Mouse (Mus musculus): ENCODE measurements at regions not wholly inside any gene's neighbourhood (a gene's known extent, or its start where the extent isn't known, plus 50 kb on each side); places are given as distances from the start of the nearest gene placed in this dataset.

DNA sequence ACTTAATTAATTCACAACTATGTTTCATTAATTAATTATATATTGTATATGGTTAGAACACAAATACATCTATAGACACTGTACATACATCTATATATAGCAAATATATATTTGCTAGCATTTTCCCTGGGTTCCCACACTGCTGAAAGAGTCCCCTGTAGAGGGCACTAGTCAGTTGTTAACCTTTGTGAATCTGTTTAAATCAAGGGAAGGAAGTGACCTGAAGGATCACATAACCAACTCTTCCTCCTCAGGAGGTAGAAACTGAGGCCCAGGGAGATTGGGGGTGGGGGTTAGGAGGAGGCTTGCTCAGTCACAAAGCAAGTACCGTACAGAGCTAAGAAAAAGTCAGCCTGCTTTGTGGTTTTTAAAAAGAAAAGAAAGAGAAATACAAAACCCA lies 258.1 kb downstream of the Pik3r1 start:
- DNase-seq = no peak
- intact Hi-C loops (cut with DNase I) = loop anchor here (2.0 kb wide), 1 partner anchor 185 kb away; no protein-coding TSS in a partner anchor

GRCm38 (mm10) chr13:101508331-101508730 lies 259.7 kb downstream of the Pik3r1 start:
- intact Hi-C loops (cut with DNase I) = loop anchor here (2.0 kb wide), 1 partner anchor 186 kb away; no protein-coding TSS in a partner anchor
- DNase-seq = no peak

GRCm38 (mm10) chr13:101506696-101507095 lies 261.3 kb downstream of the Pik3r1 start:
- intact Hi-C loops (cut with DNase I) = no loop called here
- no peak for DNase-seq

- intact Hi-C loops (cut with DNase I) = no loop called here
- no peak for DNase-seq
Measured at GRCm38 (mm10) chr13:101505054-101505453, 263.0 kb downstream of the Pik3r1 start.

GRCm38 (mm10) chr13:101504241-101504640 lies 263.8 kb downstream of the Pik3r1 start:
- no peak for DNase-seq
- intact Hi-C loops (cut with DNase I) = no loop called here

GRCm38 (mm10) chr13:101501845-101502284 lies 266.2 kb downstream of the Pik3r1 start:
- intact Hi-C loops (cut with DNase I) = no loop called here
- no peak for DNase-seq

- intact Hi-C loops (cut with DNase I) = no loop called here
- DNase-seq = no peak
Measured at GRCm38 (mm10) chr13:101501061-101501460, 267.0 kb downstream of the Pik3r1 start.

- intact Hi-C loops (cut with DNase I) = no loop called here
- no peak for DNase-seq
Measured at GRCm38 (mm10) chr13:101491835-101492234, 276.2 kb downstream of the Pik3r1 start.

GRCm38 (mm10) chr13:101490961-101491360 lies 277.1 kb downstream of the Pik3r1 start:
- DNase-seq = no peak
- intact Hi-C loops (cut with DNase I) = no loop called here

DNA sequence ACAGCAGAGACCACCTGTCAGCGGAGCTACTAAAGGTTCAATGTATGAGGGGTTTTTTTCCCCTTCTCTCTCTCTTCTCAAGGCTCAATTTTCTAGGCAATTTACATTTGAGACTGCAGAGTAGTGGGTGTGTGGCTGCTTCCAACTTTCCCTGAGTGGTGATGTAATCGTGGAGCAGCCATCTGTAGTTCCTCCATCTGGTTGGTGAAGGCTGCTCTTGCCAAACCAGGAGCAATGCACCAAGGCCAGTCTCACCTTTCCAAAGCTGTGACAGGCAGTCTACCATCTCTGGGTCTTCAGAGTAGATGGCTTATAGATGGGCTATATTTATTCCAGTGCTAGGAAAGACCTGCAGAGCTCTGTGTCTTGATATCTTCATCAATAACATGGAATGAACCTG lies 280.4 kb downstream of the Pik3r1 start:
- intact Hi-C loops (cut with DNase I) = no loop called here

DNA sequence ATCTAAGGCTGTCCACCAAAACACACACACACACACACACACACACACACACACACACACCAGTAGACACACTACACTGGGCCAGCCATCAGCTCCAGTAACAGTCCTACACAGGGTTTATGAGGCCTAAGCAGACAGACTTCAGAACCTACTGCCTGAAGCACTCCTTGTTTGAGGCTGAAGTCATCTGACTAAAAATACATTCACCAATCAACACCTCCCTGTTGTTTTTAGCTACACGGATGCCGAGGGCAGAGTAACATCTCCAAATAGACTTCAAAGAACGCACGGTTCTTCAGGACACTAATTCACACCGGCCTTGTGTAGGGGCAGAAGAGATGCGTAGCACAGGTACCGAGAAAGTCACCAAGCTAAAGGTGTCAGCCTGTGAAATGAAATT lies 282.2 kb downstream of the Pik3r1 start:
- peak in 1 of 2 experiments; percentile 14 for DNase-seq
- intact Hi-C loops (cut with DNase I) = no loop called here

More for the DNA sequence above, 280.4 kb downstream of the Pik3r1 start:
- DNase-seq = no peak

DNA sequence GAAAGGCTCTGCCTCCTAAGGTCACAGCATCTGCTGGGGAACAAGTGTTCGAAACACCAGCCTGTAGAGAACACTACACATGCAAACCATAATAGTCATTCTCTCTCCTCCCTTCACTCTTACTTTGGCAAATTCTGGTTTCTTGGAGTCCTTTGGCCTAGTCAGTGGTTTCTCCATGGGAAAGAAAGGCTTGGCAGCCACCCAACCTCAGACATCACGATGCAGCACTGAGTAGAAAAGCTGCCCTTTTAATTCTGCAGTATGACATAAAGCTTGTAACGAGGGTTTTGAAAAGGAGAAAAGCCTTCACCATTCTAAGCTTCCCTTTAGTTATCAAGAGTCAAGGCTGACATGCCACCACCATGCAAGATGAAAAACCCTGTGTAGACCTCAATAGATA lies 284.2 kb downstream of the Pik3r1 start:
- intact Hi-C loops (cut with DNase I) = no loop called here
- no peak for DNase-seq

DNA sequence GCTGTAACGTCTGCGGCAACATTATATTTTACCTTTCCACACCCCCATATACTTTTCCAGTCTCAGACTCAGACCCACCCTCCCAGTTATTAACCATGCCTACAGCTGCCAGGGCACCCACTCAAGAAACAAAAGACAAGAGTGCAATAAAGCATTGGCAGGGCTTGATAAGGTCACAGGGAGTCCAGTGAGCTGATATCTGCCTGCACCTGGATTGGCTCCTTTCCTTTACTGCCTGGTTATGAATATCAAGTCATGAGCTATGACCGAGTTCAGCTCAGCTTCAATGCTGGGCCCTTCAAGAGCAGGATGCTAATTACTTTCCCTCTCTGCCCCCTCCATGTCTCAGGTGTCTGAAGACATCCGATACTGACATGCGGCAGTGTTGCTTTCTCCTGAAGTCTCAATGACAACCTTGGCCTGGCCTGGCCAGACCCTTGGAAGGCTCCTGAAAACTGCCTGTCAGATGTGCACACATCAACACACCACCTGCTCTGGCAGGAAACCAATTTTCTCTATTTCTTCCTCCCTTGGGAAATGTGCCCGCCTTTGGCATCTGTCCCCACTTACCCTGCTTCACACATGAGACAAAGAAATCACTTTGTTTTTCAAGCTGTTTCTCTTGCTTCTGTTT lies 286.3 kb downstream of the Pik3r1 start:
- intact Hi-C loops (cut with DNase I) = no loop called here
- DNase-seq = no peak

DNA sequence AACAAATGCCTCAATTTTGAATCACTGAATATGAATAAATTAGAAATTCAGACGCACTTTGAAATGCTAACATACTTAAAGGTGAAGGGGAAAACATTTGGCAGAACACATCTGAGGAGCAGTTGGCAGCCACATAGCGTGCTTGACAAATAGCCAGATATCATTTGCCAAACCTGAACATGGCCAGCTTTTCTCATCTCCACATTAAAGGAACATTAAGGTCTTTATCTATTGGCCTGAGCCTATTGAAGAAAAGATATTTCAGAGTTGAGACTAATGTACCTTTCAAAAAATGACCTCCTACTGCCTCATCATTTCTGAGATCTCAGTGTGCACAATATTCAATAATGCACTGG lies 288.7 kb downstream of the Pik3r1 start:
- peak; percentile 18 to 22 for DNase-seq
- intact Hi-C loops (cut with DNase I) = no loop called here

GRCm38 (mm10) chr13:101478608-101479296 lies 289.3 kb downstream of the Pik3r1 start:
- intact Hi-C loops (cut with DNase I) = no loop called here
- no peak for DNase-seq

GRCm38 (mm10) chr13:101473349-101473748 lies 294.7 kb downstream of the Pik3r1 start:
- intact Hi-C loops (cut with DNase I) = no loop called here
- no peak for DNase-seq

GRCm38 (mm10) chr13:101470560-101471247 lies 297.3 kb downstream of the Pik3r1 start:
- no peak for DNase-seq
- intact Hi-C loops (cut with DNase I) = no loop called here

- DNase-seq = no peak
- intact Hi-C loops (cut with DNase I) = no loop called here
Measured at GRCm38 (mm10) chr13:101465748-101466127, 302.3 kb downstream of the Pik3r1 start.

GRCm38 (mm10) chr13:101464928-101465747 lies 302.9 kb downstream of the Pik3r1 start:
- DNase-seq = no peak
- intact Hi-C loops (cut with DNase I) = no loop called here

GRCm38 (mm10) chr13:101456926-101457325 lies 311.1 kb downstream of the Pik3r1 start:
- intact Hi-C loops (cut with DNase I) = no loop called here
- DNase-seq = no peak

GRCm38 (mm10) chr13:101454276-101454675 lies 313.7 kb downstream of the Pik3r1 start:
- intact Hi-C loops (cut with DNase I) = no loop called here
- DNase-seq = no peak

Data from heart, postnatal 36 days (tissue).